Mouse (Mus musculus) liver, embryonic 14.5 days (tissue): Measurements from ENCODE around the gene Qars. TPM values are rescaled to one million over a fixed set of nuclear protein-coding genes. Genes with fewer than 3 reads are reported as not detected.

ENCODE experiments used
- ATAC-seq: fragments of 200-750 bp; cut with Nextera tagmentation; 2 replicates; pipeline ENCODE4 v1.8.0; 2017; ENCODE audit warnings: moderate number of reproducible peaks, mild to moderate bottlenecking, moderate library complexity; ENCODE audit not compliant: insufficient read depth
- DNase-seq, 3 experiments: peaks; one replicate each; pipeline ENCODE4 v3.0.0-alpha.2; 2012 to 2013; ENCODE audit warnings: low read depth in 3 of 3, low spot score in 3 of 3
- H3K27ac ChIP-seq: fragments of 300-500 bp; sonication (generic); 2 replicates; pipeline ENCODE4 v1.5.1; 2014; ENCODE audit warnings: moderate library complexity, mild to moderate bottlenecking, control low read depth, inconsistent platforms
- H3K27me3 ChIP-seq: fragments of 300-500 bp; sonication (generic); 2 replicates; pipeline ENCODE4 v1.6.1; 2014; ENCODE audit warnings: mild to moderate bottlenecking, low read length, moderate library complexity; ENCODE audit not compliant: control insufficient read depth, insufficient read depth
- H3K36me3 ChIP-seq: fragments of 300-500 bp; sonication (generic); replicated peaks from 2 replicates; pipeline ENCODE4 v1.6.1; 2014; ENCODE audit warnings: low read depth; ENCODE audit not compliant: control insufficient read depth, insufficient read depth
- H3K4me1 ChIP-seq, 2 experiments: fragments of 200-500 bp in 1 of 2; fragments of 300-500 bp in 1 of 2; sonication (generic) in 1 of 2; replicated peaks; 2 replicates each; pipeline ENCODE4 v1.6.1; 2012 to 2014; ENCODE audit warnings: antibody characterized with exemption in 1 of 2, inconsistent platforms in 1 of 2, low read length in 1 of 2; ENCODE audit not compliant: control insufficient read depth in 2 of 2, insufficient read depth in 2 of 2
- H3K4me2 ChIP-seq: fragments of 300-500 bp; sonication (generic); 2 replicates; pipeline ENCODE4 v1.6.1; 2014; ENCODE audit warnings: low read depth, mild to moderate bottlenecking, control low read depth, moderate library complexity
- H3K4me3 ChIP-seq, 2 experiments: fragments of 200-500 bp in 1 of 2; fragments of 300-500 bp in 1 of 2; sonication (generic) in 1 of 2; 2 replicates each; pipeline ENCODE4 v1.5.1; 2012 to 2014; ENCODE audit warnings: low read depth in 2 of 2, low read length in 2 of 2, mild to moderate bottlenecking in 2 of 2, control low read depth in 1 of 2, inconsistent platforms in 1 of 2, moderate library complexity in 1 of 2; ENCODE audit not compliant: insufficient read depth in 1 of 2
- H3K9ac ChIP-seq: fragments of 300-500 bp; sonication (generic); replicated peaks from 2 replicates; pipeline ENCODE4 v1.6.1; 2014; ENCODE audit warnings: mild to moderate bottlenecking, control low read depth, moderate library complexity
- H3K9me3 ChIP-seq: fragments of 300-500 bp; sonication (generic); 2 replicates; pipeline ENCODE4 v1.6.1; 2016; ENCODE audit warnings: low read length, mixed read lengths; ENCODE audit not compliant: control insufficient read depth
- CTCF ChIP-seq: IDR thresholded peaks from 2 replicates; pipeline ENCODE4 v1.5.1; 2016; ENCODE audit warnings: antibody characterized with exemption, low read depth, control low read depth
- EP300 ChIP-seq: IDR thresholded peaks from 2 replicates; pipeline ENCODE4 v1.6.1; 2016; ENCODE audit warnings: antibody characterized with exemption, low read depth
- WGBS: fragments of 180-500 bp; shearing (Covaris S2); extraction: QIAGEN DNeasy Blood & Tissue Kit; methylation state at CpG from one replicate; pipeline ENCODE4 v1.1.7; 2014; ENCODE audit not compliant: insufficient replicate concordance; 5-methylcytosine and 5-hydroxymethylcytosine counted together
- polyA plus RNA-seq, 2 experiments: library from polyadenylated mRNA; depleted of rRNA in 1 of 2; stranded (reverse) in 1 of 2; unstranded in 1 of 2; fragments of >200 nt; fragmentation: Nextera tagmentation in 1 of 2; extraction: Ambion mirVana in 1 of 2; gene quantifications; 2 replicates each; pipeline versions ENCODE4 v1.2.1 to v1.2.3; 2012 to 2014

The Qars gene
- polyA plus RNA-seq, 2 experiments: 65.8 to 88.6 TPM

DNA sequence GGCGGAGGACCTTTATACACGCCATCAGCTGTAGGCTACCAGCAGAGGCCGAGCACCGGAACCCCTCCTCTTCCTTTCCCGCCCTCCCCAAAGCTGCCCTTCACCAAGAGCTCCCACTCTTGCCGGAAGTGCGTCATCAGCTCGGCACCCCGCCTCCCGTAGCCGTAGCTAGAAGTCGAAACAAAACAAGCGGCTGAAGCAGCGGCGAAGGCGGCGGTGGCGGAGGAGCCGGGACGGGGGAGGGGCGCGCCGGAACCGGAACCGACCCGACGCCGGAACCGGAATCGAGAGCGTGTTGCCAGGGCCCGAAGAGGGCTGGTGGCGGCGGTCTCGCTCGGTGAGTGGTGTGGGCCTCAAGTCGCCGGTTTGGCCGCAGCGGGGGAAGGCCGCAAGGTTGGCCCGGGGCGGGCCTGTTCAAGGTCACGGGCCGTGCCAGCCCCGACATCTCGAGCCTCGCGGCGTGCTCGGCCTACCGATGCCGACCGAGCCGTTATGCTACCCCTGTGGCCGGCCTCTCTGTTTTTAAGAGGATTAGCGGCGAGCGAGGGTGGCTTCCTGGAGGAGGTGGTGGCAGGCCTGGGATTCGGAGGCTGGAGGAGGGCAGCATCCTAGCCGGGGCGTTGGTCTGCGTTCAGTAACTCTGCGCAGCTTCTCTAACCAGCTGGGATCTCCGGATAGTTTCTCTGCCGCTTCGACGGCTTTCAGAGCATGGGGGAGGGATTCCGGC, 16.8 kb upstream of the Qars start, which contains the start of gene Usp19:
TSS of gene Usp19 (plus strand) at position 44 of the 727 bp plus-strand sequence.
- no peaks in the 10 kb centered on the region for H3K9me3 ChIP-seq
- H3K27ac ChIP-seq: peak within 1 kb of the TSS; percentile 82
- TF ChIP-seq CTCF (0 out of 2 replicates have a peak, but pooled peaks have one; percentile 3), EP300 (no peak)
- peaks cover 7 to 8% of the 10 kb centered on the region in 2 experiments for H3K4me1 ChIP-seq
- no peaks in the 10 kb centered on the region for H3K27me3 ChIP-seq
- H3K9ac ChIP-seq: peak within 1 kb of the TSS; percentile 86
- H3K4me2 ChIP-seq: peak within 1 kb of the TSS; percentile 90
- ATAC-seq: peak; percentile 91
- peaks cover 34% of the 10 kb centered on the region for H3K36me3 ChIP-seq
- DNase-seq: peak; percentile 90 to 91 (median 91)
- 1% methylated on average over 69 of the region's 69 CpGs for WGBS
- peak within 1 kb of the TSS; percentile 77 to 82 for H3K4me3 ChIP-seq

DNA sequence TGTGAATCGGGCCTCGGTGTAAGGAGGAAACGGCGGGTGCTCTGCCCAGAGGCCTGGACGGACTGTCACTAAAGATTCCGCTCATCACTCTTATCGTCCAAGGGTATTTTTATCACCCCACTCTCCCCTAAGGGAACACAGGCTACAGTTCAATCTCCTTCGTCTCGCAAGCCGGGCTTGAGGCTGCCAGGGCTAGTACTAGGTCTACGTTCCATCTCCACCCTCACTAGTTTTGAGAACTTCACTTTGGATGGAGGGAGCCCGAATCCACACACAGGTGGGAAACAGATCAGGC, 16.3 kb upstream of the Qars start:
- ATAC-seq (no peak), DNase-seq (no peak)
- Histone ChIP-seq H3K4me3 (peak overlapping the region; percentile 77 to 82), H3K36me3 (peaks cover 39% of the 10 kb centered on the region), H3K27me3 (no peaks in the 10 kb centered on the region), H3K4me1 (peaks cover 7 to 8% of the 10 kb centered on the region in 2 experiments), H3K9me3 (no peaks in the 10 kb centered on the region), H3K9ac (peak overlapping the region; percentile 86), H3K4me2 (peak overlapping the region; percentile 90), H3K27ac (peak overlapping the region; percentile 82)
- 3% methylated on average over 12 of the region's 12 CpGs for WGBS
- TF ChIP-seq EP300 (no peak), CTCF (no peak)

DNA sequence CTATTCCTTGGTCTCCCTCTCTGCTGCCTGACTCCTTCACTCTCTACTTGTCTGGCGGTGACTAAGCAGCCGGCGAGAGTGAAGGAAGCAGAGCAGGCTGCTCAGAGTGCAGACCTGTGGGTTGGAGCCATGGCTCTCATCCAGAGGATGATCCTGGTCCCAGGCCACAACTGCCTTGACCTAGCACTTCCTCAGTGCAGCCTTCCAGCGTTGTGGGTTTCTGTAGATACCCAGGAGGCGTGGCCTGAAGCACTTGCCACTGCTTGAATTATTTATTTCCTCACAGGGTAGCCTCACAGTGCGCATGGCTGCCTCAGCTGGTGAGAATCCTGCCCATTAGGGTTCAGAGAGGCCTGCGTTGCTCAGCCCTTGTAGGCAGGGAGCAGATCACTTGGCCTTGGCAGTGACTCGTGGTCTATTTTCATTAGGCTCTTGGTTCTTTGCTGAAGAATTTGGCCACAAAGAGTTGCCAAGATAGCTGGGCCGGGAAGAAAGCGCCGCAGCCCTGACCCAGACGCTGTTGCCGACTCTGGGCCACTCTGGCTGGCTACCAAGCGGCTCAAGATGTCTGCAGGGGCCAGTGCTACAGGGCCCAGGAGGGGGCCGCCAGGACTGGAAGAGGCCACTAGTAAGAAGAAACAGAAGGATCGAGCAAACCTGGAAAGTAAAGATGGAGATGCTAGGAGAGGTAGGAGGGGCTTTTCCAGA, 15.3 kb upstream of the Qars start:
- H3K4me2 ChIP-seq: peak overlapping the region; percentile 90
- 67% methylated on average over 16 of the region's 16 CpGs for WGBS
- no peaks in the 10 kb centered on the region for H3K9me3 ChIP-seq
- peaks cover 7 to 8% of the 10 kb centered on the region in 2 experiments for H3K4me1 ChIP-seq
- TF ChIP-seq EP300 (no peak), CTCF (no peak)
- H3K4me3 ChIP-seq: peak overlapping the region; percentile 77 to 82
- DNase-seq (no peak), ATAC-seq (no peak)
- peak overlapping the region; percentile 82 for H3K27ac ChIP-seq
- H3K27me3 ChIP-seq: no peaks in the 10 kb centered on the region
- peaks cover 48% of the 10 kb centered on the region for H3K36me3 ChIP-seq
- peak overlapping the region; percentile 86 for H3K9ac ChIP-seq

DNA sequence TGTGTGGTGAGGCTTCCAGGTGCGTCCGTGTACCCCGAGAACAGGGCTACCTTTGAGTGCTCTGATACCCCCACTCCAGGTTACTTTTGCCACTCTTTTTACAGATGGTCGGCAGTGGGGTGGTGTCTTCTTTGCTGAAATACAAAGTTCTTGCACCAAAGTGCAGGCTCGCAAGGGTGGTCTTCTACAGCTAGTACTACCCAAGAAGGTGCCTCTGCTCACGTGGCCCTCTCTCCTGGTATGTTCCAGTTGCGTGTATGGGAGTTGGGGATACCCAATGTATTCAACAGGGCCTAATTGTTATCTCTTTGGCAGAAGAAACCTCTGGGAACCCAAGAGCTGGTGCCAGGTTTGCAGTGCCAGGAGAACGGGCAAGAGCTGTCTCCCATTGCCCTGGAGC, 14.3 kb upstream of the Qars start:
- H3K27ac ChIP-seq: no peak overlapping the region
- H3K36me3 ChIP-seq: peaks cover 57% of the 10 kb centered on the region
- DNase-seq (no peak), ATAC-seq (no peak)
- 90% methylated on average over 8 of the region's 8 CpGs for WGBS
- no peak overlapping the region for H3K4me3 ChIP-seq
- no peak overlapping the region for H3K9ac ChIP-seq
- peaks cover 7 to 8% of the 10 kb centered on the region in 2 experiments for H3K4me1 ChIP-seq
- H3K9me3 ChIP-seq: no peaks in the 10 kb centered on the region
- H3K4me2 ChIP-seq: no peak overlapping the region
- no peak for TF ChIP-seq EP300
- no peak for TF ChIP-seq CTCF
- no peaks in the 10 kb centered on the region for H3K27me3 ChIP-seq

DNA sequence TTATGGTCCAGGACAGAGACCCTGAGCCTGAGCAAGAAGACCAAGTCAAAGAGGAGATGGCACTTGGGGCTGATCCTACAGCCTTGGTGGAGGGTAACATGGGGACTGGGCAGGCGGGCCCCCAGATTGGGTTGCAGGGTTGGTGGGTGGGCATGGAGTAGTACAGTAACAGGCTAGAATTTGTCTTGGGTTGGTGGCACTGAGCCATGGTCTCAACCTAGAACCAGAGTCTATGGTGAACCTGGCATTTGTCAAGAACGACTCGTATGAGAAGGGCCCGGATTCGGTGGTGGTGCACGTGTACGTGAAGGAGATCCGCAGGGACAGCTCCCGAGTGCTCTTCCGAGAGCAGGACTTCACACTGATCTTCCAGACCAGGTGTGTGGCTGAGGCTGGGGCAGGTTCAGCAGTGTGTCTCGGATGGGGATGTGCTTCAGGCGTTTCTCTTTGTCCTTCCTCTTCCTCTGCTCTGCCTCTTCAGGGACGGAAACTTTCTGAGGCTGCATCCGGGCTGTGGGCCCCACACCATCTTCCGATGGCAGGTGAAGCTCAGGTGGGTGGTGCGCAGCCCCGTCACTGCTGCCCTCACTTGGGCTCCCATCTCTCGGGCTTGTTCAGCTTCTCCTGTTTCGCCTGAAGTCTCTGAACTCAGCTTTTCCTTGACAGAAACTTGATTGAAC, 13.2 kb upstream of the Qars start:
- TF ChIP-seq CTCF (no peak), EP300 (no peak)
- Histone ChIP-seq H3K36me3 (peaks cover 68% of the 10 kb centered on the region), H3K9ac (no peak overlapping the region), H3K4me3 (no peak overlapping the region), H3K9me3 (no peaks in the 10 kb centered on the region), H3K27ac (no peak overlapping the region), H3K4me1 (peaks cover 7 to 8% of the 10 kb centered on the region in 2 experiments), H3K27me3 (no peaks in the 10 kb centered on the region), H3K4me2 (no peak overlapping the region)
- ATAC-seq: no peak
- DNase-seq: no peak
- WGBS: 90% methylated on average over 19 of the region's 19 CpGs
